Mouse (Mus musculus) C2C12 (cell line): ENCODE results near the gene Ddx42. TPM values are rescaled to one million over a fixed set of nuclear protein-coding genes. Genes with fewer than 3 reads are reported as not detected.

Experiments
- H3K27me3 ChIP-seq: one replicate; pipeline ENCODE4 v1.6.1; 2011; ENCODE audit not compliant: control insufficient read depth, insufficient read depth, insufficient read length
- H3K36me3 ChIP-seq: one replicate; pipeline ENCODE4 v1.6.1; 2011; ENCODE audit not compliant: control insufficient read depth, insufficient read depth
- H3K4me3 ChIP-seq: one replicate; pipeline ENCODE4 v1.5.1; 2011; ENCODE audit warnings: mild to moderate bottlenecking, control low read depth; ENCODE audit not compliant: poor library complexity, insufficient read depth, severe bottlenecking
- H3K79me2 ChIP-seq: one replicate; pipeline ENCODE4 v1.6.1; 2011; ENCODE audit not compliant: control insufficient read depth, insufficient read depth
- H3K79me3 ChIP-seq: one replicate; pipeline ENCODE4 v1.6.1; 2011; ENCODE audit warnings: low read depth, control low read depth
- H3ac ChIP-seq: one replicate; pipeline ENCODE3; 2011; ENCODE audit warnings: low read depth; ENCODE audit not compliant: control insufficient read depth, insufficient read length
- CEBPB ChIP-seq: IDR thresholded peaks from one replicate; pipeline ENCODE4 v1.6.1; 2011; ENCODE audit warnings: low read depth, mild to moderate bottlenecking, control low read depth, moderate library complexity
- CTCF ChIP-seq: IDR thresholded peaks from one replicate; pipeline ENCODE4 v1.5.1; 2011; ENCODE audit not compliant: control insufficient read depth, insufficient read depth, insufficient read length
- FOSL1 ChIP-seq: IDR thresholded peaks from one replicate; pipeline ENCODE4 v1.8.0; 2011; ENCODE audit warnings: mild to moderate bottlenecking, low read length; ENCODE audit not compliant: poor library complexity, insufficient read depth, severe bottlenecking
- MAX ChIP-seq: IDR thresholded peaks from one replicate; pipeline ENCODE4 v1.6.1; 2011; ENCODE audit warnings: mild to moderate bottlenecking, control low read depth
- MYOD1 ChIP-seq: IDR thresholded peaks from one replicate; pipeline ENCODE4 v1.6.1; 2011; ENCODE audit warnings: low read depth; ENCODE audit not compliant: control insufficient read depth, insufficient read length
- MYOG ChIP-seq: IDR thresholded peaks from one replicate; pipeline ENCODE4 v1.6.1; 2011; ENCODE audit not compliant: control insufficient read depth, insufficient read length; ENCODE audit errors: extremely low read depth
- USF1 ChIP-seq: IDR thresholded peaks from one replicate; pipeline ENCODE4 v1.6.1; 2011; ENCODE audit warnings: low read depth, mild to moderate bottlenecking, control low read depth, moderate library complexity
- polyA plus RNA-seq: library from polyadenylated mRNA; unstranded; fragments of >200 nt; fragmentation: generic; extraction: Trizol; gene quantifications from one replicate; pipeline ENCODE4 v1.2.1, GENCODE M21; 2012; ENCODE audit warnings: missing spikeins

Ddx42 gene
- polyA plus RNA-seq, 1 experiment = 19.5 TPM

DNA sequence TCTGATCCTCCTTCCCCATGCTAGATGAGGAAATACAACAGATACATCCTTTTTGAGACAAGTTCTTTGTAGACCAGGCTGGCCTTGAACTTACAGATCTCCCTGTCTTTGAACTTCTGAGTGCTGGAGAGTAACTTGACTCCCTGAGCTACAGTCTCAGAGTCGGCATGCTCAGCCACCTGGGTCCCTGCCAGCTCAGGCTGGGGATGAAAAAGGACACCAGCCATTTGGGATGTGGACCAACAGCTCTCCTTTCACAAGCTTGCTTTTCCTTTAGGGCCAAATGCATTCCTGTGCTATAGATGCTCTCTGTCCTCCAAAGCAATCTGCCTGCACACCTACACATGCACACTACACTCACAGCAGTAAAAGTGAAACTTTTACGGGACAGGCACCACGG lies 41.6 kb upstream of the Ddx42 start:
- Histone ChIP-seq H3K4me3 (no peak overlapping the region), H3K27me3 (no peaks in the 10 kb centered on the region), H3ac (no peak overlapping the region), H3K79me2 (no peaks in the 10 kb centered on the region), H3K36me3 (peaks cover 8% of the 10 kb centered on the region), H3K79me3 (no peaks in the 10 kb centered on the region)
- TF ChIP-seq CTCF (no peak), FOSL1 (no peak), MYOD1 (no peak), MAX (no peak), MYOG (no peak), CEBPB (no peak), USF1 (no peak)

DNA sequence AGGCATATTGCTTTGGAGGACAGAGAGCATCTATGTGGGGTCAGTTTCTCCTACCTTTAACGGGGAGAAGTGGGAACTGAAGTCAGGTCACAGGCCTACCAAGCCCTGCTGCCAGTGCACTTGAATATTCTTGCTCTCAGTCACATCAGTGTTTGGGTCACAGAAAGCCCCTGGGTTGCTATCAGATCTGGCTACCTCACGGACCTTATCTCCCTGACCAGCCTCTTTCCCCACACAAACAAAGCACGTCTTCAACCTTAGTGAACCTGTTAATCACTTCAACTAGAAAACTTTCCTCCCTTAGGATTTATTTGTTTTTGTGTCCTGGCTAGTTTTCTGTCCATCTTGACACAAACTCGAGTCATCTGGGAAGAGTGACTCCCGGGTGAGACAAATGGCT lies 40.4 kb upstream of the Ddx42 start:
- Histone ChIP-seq H3K79me3 (no peaks in the 10 kb centered on the region), H3K79me2 (no peaks in the 10 kb centered on the region), H3K4me3 (no peak overlapping the region), H3K36me3 (no peaks in the 10 kb centered on the region), H3ac (no peak overlapping the region), H3K27me3 (no peaks in the 10 kb centered on the region)
- no peak for TF ChIP-seq FOSL1
- no peak for TF ChIP-seq CTCF
- no peak for TF ChIP-seq MYOG
- no peak for TF ChIP-seq MAX
- no peak for TF ChIP-seq CEBPB
- no peak for TF ChIP-seq USF1
- TF ChIP-seq MYOD1 = no peak

- TF ChIP-seq MYOD1 (no peak), CTCF (no peak), USF1 (no peak), FOSL1 (no peak), MYOG (no peak), MAX (no peak), CEBPB (no peak)
- no peaks in the 10 kb centered on the region for H3K79me2 ChIP-seq
- no peak overlapping the region for H3K4me3 ChIP-seq
- no peak overlapping the region for H3ac ChIP-seq
- no peaks in the 10 kb centered on the region for H3K79me3 ChIP-seq
- no peaks in the 10 kb centered on the region for H3K36me3 ChIP-seq
- H3K27me3 ChIP-seq = no peaks in the 10 kb centered on the region
These were observed 38.5 kb upstream of the Ddx42 start for GRCm38 (mm10) chr11:106178036-106178782.

- H3K79me3 ChIP-seq = no peaks in the 10 kb centered on the region
- no peaks in the 10 kb centered on the region for H3K79me2 ChIP-seq
- peaks cover 12% of the 10 kb centered on the region for H3K36me3 ChIP-seq
- H3K4me3 ChIP-seq = no peak overlapping the region
- H3ac ChIP-seq = no peak overlapping the region
- TF ChIP-seq MAX = no peak
- TF ChIP-seq CTCF = no peak
- TF ChIP-seq MYOG = no peak
- no peak for TF ChIP-seq USF1
- TF ChIP-seq FOSL1 = no peak
- TF ChIP-seq MYOD1 = no peak
- TF ChIP-seq CEBPB = no peak
- H3K27me3 ChIP-seq = no peaks in the 10 kb centered on the region
These were observed 36.8 kb upstream of the Ddx42 start for GRCm38 (mm10) chr11:106179711-106180448.

DNA sequence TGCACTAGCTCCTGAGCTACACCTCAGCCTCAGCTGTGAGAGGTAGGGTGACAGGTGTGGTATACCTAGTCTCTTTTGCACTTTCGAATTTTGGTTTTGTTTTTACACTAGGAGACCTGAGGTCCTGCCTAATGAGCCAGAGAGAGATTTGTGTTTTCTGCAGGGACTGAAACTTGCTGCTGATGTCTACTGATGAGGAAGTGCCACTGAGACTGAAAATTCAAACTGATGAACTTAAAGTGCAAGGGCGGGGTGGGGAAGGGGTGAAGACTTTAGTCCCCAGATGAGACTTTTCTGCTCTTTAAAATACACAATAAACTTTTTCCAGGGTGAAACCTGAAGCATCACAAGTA lies 36.3 kb upstream of the Ddx42 start:
- no peaks in the 10 kb centered on the region for H3K27me3 ChIP-seq
- TF ChIP-seq CTCF = no peak
- no peak for TF ChIP-seq FOSL1
- no peak for TF ChIP-seq MYOG
- TF ChIP-seq MYOD1 = no peak
- TF ChIP-seq USF1 = no peak
- no peak for TF ChIP-seq CEBPB
- TF ChIP-seq MAX = no peak
- no peak overlapping the region for H3ac ChIP-seq
- H3K36me3 ChIP-seq = peaks cover 16% of the 10 kb centered on the region
- no peaks in the 10 kb centered on the region for H3K79me3 ChIP-seq
- no peak overlapping the region for H3K4me3 ChIP-seq
- no peaks in the 10 kb centered on the region for H3K79me2 ChIP-seq

- Histone ChIP-seq H3K79me2 (peaks cover 12% of the 10 kb centered on the region), H3K36me3 (peaks cover 18% of the 10 kb centered on the region), H3ac (no peak overlapping the region), H3K4me3 (no peak overlapping the region), H3K27me3 (no peaks in the 10 kb centered on the region), H3K79me3 (no peaks in the 10 kb centered on the region)
- TF ChIP-seq MAX = no peak
- TF ChIP-seq USF1 = no peak
- TF ChIP-seq CEBPB = no peak
- TF ChIP-seq FOSL1 = no peak
- TF ChIP-seq CTCF = no peak
- TF ChIP-seq MYOD1 = no peak
- TF ChIP-seq MYOG = no peak
These were observed 29.4 kb upstream of the Ddx42 start for GRCm38 (mm10) chr11:106187326-106187725.
